Mouse (Mus musculus) B cell, adult (primary cell): Measurements from ENCODE around the gene Creld1. TPM values are rescaled to one million over a fixed set of nuclear protein-coding genes. Genes with fewer than 3 reads are reported as not detected.

Experiments
- total RNA-seq: library from RNA; stranded (reverse); gene quantifications from 4 replicates; pipeline ENCODE4 v1.2.4, GENCODE M21; 2023; ENCODE audit not compliant: inconsistent age

The Creld1 gene
- 15.4 to 17.8 TPM (median 17.1 TPM) in 4 replicates for total RNA-seq

GRCm38 (mm10) chr6:113483100-113483615, at the start of gene Creld1:
Gene Creld1 (plus strand): TSS chr6:113483297.

DNA sequence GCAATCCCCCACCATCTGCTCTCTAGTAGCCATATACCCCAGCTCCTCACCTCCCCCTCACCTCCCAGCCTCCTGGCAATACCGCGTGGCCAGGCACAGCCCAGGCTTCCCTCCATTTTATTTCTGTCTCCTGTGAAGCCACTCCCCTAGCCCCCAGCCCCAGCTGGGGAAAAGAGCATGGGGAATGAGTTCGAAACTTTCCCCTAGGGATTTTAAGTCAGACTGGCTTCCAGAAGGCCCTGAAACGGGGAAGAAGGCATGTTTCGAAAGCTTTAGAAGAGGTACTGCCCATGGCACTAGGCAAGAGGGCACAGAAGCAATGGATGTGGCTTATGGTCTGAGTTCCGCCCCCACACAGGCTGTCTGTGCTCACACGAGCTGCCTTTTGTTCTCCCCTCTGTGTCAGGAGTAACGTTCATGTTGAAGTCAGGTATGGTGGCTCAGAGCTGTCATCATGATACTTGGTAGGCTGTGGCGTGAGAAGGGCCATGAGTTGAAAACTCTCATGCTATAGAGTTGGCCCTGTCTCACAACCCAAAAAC, 47.4 kb upstream of the Creld1 start, which contains the start of gene Cidec:
TSS of gene Cidec (minus strand) at position 97 of the 542 bp plus-strand sequence.

GRCm38 (mm10) chr6:113442442-113443090, 40.5 kb upstream of the Creld1 start, which contains the start of gene Jagn1:
Gene Jagn1 (plus strand): TSS chr6:113442569.

GRCm38 (mm10) chr6:113457952-113458534, 25.1 kb upstream of the Creld1 start, which contains the start of gene Il17re:
Gene Il17re (plus strand): TSS chr6:113458484.

DNA sequence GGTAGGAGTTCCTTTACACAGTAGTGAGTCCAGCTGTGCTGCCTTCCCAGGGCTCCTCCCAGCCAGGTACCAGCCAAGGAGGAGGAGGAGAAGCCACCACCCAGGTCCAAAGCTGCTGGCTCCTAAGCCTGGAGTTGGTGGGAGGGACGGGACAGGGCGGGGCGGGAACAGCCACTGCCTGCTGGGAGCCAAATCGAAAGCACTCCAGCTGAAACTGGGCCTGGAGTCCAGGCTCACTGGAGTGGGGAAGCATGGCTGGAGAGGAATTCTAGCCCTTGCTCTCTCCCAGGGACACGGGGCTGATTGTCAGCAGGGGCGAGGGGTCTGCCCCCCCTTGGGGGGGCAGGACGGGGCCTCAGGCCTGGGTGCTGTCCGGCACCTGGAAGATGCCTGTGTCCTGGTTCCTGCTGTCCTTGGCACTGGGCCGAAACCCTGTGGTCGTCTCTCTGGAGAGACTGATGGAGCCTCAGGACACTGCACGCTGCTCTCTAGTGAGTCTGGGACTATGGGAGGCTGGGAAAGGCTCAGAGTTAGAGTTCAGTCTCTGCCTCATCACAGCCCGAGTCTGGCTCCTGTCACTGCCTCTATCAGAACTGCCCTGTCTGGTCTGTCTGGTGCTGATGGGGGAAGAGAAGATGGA, 11.7 kb upstream of the Creld1 start, which contains the start of gene Il17rc:
TSS of gene Il17rc (plus strand) at position 131 of the 640 bp plus-strand sequence.

DNA sequence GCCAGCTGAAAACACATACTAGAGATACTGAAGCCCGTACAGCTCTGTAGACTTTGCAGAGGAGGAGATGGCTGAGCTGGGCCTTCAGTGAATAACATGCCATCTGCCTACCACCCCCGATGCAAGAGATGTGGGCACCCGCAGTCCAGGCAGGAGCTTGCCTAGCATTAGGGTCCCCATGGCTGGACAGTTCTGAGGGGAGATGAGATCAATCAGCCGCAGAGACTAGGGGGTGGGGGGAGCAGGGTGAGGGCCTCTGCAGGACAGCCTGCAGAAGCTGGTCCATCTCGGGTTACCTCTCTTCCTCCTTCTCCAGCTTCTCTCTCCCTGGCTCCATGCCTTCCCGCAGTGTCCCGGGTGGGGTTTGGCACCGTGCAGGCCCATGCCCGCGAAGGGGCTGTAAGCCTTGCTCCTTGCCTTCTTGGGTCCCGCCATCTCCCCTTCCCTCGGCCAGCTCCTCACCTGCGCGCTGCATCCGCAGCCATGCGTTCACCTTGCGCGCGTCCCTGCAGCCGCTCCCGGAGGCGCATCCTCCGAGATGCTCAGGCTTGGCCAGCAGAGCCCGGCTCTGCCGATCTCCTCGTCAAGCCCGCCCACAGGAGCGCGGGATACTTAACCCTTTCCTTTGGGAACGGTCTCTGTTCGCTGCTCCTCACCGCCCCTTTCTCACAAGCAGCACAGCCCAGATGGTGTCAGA, 18.4 kb downstream of the Creld1 start, which contains the start of gene Prrt3:
TSS of gene Prrt3 (minus strand) at position 544 of the 697 bp plus-strand sequence.

GRCm38 (mm10) chr6:113530932-113531839, 48.1 kb downstream of the Creld1 start, which contains the start of the genes Emc3 and Fancd2:
Gene Emc3 (minus strand): TSS chr6:113531652.
Gene Fancd2 (plus strand): TSS chr6:113531682.

Other genes with a start within 250 kb of the Creld1 start
- 54.8 to 63.2 TPM (median 61.3 TPM) in 4 replicates for gene Mtmr14, start 245.5 kb upstream of the Creld1 start, total RNA-seq
- gene Cpne9, start 201.0 kb upstream of the Creld1 start, total RNA-seq: 1.4 to 2.1 TPM (median 1.8 TPM) in 4 replicates
- gene Brpf1, start 176.2 kb upstream of the Creld1 start, total RNA-seq: 63.1 to 71.2 TPM (median 67.3 TPM) in 4 replicates
- gene Ogg1, start 156.3 kb upstream of the Creld1 start, total RNA-seq: 13.3 to 18.1 TPM (median 14.8 TPM) in 4 replicates
- 0.77 to 2.4 TPM (median 1.0 TPM) in 4 replicates for gene Camk1, start 139.3 kb upstream of the Creld1 start, total RNA-seq
- 27.7 to 30.8 TPM (median 28.5 TPM) in 4 replicates for gene Tada3, start 105.4 kb upstream of the Creld1 start, total RNA-seq
- gene Arpc4, start 105.2 kb upstream of the Creld1 start, total RNA-seq: 257 to 299 TPM (median 278 TPM) in 4 replicates
- gene Ttll3, start 94.0 kb upstream of the Creld1 start, total RNA-seq: 31.2 to 38.7 TPM (median 36.2 TPM) in 4 replicates
- gene Rpusd3, start 64.0 kb upstream of the Creld1 start, total RNA-seq: 9.4 to 24.2 TPM (median 14.4 TPM) in 4 replicates
- not detected in 4 replicates for gene Cidec, start 47.5 kb upstream of the Creld1 start, total RNA-seq
- 16.2 to 21.7 TPM (median 18.7 TPM) in 4 replicates for gene Jagn1, start 40.7 kb upstream of the Creld1 start, total RNA-seq
- gene Il17re, start 24.8 kb upstream of the Creld1 start, total RNA-seq: not detected in 4 replicates
- not detected in 4 replicates for gene Il17rc, start 11.9 kb upstream of the Creld1 start, total RNA-seq
- gene Prrt3, start 18.6 kb downstream of the Creld1 start, total RNA-seq: 0.36 to 0.86 TPM (median 0.72 TPM) in 4 replicates
- 71.5 to 80.4 TPM (median 76.9 TPM) in 4 replicates for gene Emc3, start 48.4 kb downstream of the Creld1 start, total RNA-seq
- 2.1 to 2.7 TPM (median 2.5 TPM) in 4 replicates for gene Fancd2, start 48.4 kb downstream of the Creld1 start, total RNA-seq
- not detected in 4 replicates for gene Fancd2os, start 117.4 kb downstream of the Creld1 start, total RNA-seq
- 108 to 128 TPM (median 115 TPM) in 4 replicates for gene Brk1, start 121.5 kb downstream of the Creld1 start, total RNA-seq
- gene Vhl, start 140.7 kb downstream of the Creld1 start, total RNA-seq: 29.5 to 35.8 TPM (median 30.8 TPM) in 4 replicates
- gene Irak2, start 155.2 kb downstream of the Creld1 start, total RNA-seq: 152 to 170 TPM (median 165 TPM) in 4 replicates
- gene Tatdn2, start 213.8 kb downstream of the Creld1 start, total RNA-seq: 172 to 209 TPM (median 195 TPM) in 4 replicates
- 1.1 to 3.8 TPM (median 3.3 TPM) in 3 of 4 replicates, not detected in the other for gene Ghrl, start 236.6 kb downstream of the Creld1 start, total RNA-seq